Mouse (Mus musculus) kidney, embryonic 16.5 days (tissue): Measurements from ENCODE around the gene Slc26a1. TPM values are rescaled to one million over a fixed set of nuclear protein-coding genes. Genes with fewer than 3 reads are reported as not detected.

Source experiments
- ATAC-seq: fragments of 200-750 bp; cut with Nextera tagmentation; 2 replicates; pipeline ENCODE4 v1.8.0; 2017; ENCODE audit warnings: moderate TSS enrichment; ENCODE audit not compliant: low FRiP score, low TSS enrichment
- H3K27ac ChIP-seq: fragments of 300-500 bp; sonication (generic); 2 replicates; pipeline ENCODE4 v1.5.1; 2014; ENCODE audit warnings: low read length
- H3K27me3 ChIP-seq: fragments of 300-500 bp; sonication (generic); 2 replicates; pipeline ENCODE4 v1.6.1; 2014; ENCODE audit warnings: low read length, control low read depth, mixed read lengths; ENCODE audit not compliant: insufficient read depth
- H3K36me3 ChIP-seq: fragments of 300-500 bp; sonication (generic); 2 replicates; pipeline ENCODE4 v1.6.1; 2014; ENCODE audit warnings: low read length, control low read depth, mixed read lengths; ENCODE audit not compliant: insufficient read depth
- H3K4me1 ChIP-seq: fragments of 300-500 bp; sonication (generic); 2 replicates; pipeline ENCODE4 v1.6.1; 2014; ENCODE audit warnings: low read length, control low read depth, mixed read lengths; ENCODE audit not compliant: insufficient read depth
- H3K4me2 ChIP-seq: fragments of 300-500 bp; sonication (generic); replicated peaks from 2 replicates; pipeline ENCODE4 v1.6.1; 2014; ENCODE audit warnings: low read depth, low read length
- H3K4me3 ChIP-seq: fragments of 300-500 bp; sonication (generic); 2 replicates; pipeline ENCODE4 v1.5.1; 2014; ENCODE audit warnings: mild to moderate bottlenecking, low read length
- H3K9ac ChIP-seq: fragments of 300-500 bp; sonication (generic); replicated peaks from 2 replicates; pipeline ENCODE4 v1.6.1; 2014; ENCODE audit warnings: low read length
- H3K9me3 ChIP-seq: fragments of 300-500 bp; sonication (generic); 2 replicates; pipeline ENCODE4 v1.6.1; 2016; ENCODE audit warnings: low read length, control low read depth
- WGBS: fragments of 180-500 bp; shearing (Covaris S2); extraction: QIAGEN DNeasy Blood & Tissue Kit; methylation state at CpG from one replicate; pipeline ENCODE4 v1.1.7; 2014; 5-methylcytosine and 5-hydroxymethylcytosine counted together
- polyA plus RNA-seq: library from polyadenylated mRNA; unstranded; fragments of >200 nt; fragmentation: Nextera tagmentation; extraction: Ambion mirVana; gene quantifications from 2 replicates; pipeline ENCODE4 v1.2.1, GENCODE M21; 2015

The Slc26a1 gene
- polyA plus RNA-seq, 1 experiment from 2014 or later = 9.8 TPM

DNA sequence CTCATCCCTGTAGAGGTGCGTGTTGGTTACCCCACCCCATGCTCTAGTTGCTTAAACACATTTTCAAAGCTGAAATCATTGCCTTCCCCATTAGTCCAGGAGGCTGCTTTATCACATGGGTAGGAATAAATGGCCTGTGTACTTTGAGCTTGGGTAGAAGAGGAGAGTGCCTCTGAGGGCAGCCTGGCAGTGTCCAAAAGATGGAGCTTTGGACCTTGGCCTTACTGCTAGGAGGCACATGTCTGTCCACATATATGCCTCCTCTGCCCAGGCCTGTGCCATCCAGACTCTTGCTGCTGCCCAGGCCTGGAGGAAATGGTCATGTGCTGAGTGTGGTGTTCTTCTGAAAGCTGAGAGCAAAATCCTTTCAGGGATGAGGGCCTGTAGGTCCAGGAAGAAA lies 33.0 kb upstream of the Slc26a1 start:
- Histone ChIP-seq H3K4me1 (peaks cover 9% of the 10 kb centered on the region), H3K4me3 (no peak overlapping the region), H3K9me3 (no peaks in the 10 kb centered on the region), H3K4me2 (no peak overlapping the region), H3K27me3 (no peaks in the 10 kb centered on the region), H3K27ac (no peak overlapping the region), H3K9ac (no peak overlapping the region), H3K36me3 (peaks cover 27% of the 10 kb centered on the region)
- ATAC-seq = no peak
- WGBS = 92% methylated on average over 1 of the region's 1 CpGs

DNA sequence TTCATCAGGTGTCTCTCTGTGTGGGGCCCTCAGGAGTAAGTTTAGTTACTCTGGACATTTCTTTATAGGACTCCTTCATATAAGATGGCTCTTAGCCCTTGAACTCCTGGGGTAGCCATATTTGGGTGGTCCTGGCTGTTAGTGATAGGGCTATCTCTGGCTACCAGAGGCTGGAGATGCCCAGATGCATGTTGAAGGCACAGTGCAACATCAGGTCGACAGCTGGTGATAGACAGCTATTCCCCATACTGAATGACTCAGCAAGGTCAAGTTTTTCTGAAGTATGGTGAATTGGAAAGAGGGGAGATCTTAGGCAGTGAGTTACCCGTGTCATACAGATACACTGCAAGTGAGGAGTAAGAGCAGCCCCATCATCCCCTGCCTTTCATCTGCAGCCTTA lies 32.4 kb upstream of the Slc26a1 start:
- peaks cover 27% of the 10 kb centered on the region for H3K36me3 ChIP-seq
- H3K4me1 ChIP-seq = peaks cover 9% of the 10 kb centered on the region
- no peaks in the 10 kb centered on the region for H3K27me3 ChIP-seq
- no peak overlapping the region for H3K4me3 ChIP-seq
- ATAC-seq = no peak
- H3K4me2 ChIP-seq = no peak overlapping the region
- H3K9ac ChIP-seq = no peak overlapping the region
- no peak overlapping the region for H3K27ac ChIP-seq
- WGBS = 78% methylated on average over 2 of the region's 2 CpGs
- no peaks in the 10 kb centered on the region for H3K9me3 ChIP-seq

DNA sequence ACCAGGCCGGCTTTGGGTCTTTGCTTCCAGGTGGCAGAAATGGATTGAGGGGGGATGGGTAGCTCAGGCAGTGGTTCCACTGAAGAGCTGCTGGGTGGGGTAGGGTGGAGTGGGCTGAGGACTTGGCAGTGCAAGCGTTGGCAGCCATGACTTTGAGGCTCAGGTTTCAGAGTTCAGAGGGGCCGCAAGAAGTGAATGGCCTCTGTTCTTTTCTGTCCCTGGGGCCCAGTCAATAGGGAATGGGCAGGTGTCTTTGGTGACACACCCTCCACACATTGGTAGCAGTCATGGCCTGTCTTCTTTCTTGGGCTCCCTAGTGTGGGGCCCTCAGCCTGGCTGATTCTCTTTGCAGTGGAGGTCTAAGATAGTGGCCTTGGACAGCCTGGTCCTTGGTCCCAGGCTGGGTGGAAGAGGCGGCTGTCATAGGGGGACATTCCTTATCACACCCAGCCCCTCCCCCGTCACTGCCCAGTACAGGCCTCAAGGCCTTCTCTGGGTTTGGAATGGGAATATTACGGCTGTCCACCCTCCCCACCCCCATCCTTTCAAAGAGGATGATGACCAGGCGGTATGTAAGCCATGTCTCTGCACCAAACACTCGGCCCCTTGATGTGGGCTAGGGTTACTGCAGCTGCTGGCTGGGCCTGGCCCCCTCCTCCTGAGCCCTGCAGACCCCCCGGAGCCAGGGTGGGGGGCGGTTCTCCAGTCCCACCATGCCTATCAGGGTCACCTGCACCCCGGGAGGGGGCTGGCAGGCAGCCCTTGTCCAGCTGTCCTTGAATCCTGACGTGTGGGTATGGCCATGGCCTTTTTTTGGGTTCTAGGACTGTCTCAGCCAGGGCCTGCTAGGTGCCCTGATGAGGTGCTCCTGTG lies 28.6 kb upstream of the Slc26a1 start:
- WGBS = 60% methylated on average over 12 of the region's 12 CpGs
- ATAC-seq = no peak; the same call in 1 of the 2 replicates
- Histone ChIP-seq H3K9me3 (no peaks in the 10 kb centered on the region), H3K4me1 (peaks cover 38% of the 10 kb centered on the region), H3K4me3 (no peak overlapping the region), H3K27ac (no peak overlapping the region), H3K36me3 (peaks cover 27% of the 10 kb centered on the region), H3K9ac (no peak overlapping the region), H3K4me2 (no peak overlapping the region), H3K27me3 (no peaks in the 10 kb centered on the region)

DNA sequence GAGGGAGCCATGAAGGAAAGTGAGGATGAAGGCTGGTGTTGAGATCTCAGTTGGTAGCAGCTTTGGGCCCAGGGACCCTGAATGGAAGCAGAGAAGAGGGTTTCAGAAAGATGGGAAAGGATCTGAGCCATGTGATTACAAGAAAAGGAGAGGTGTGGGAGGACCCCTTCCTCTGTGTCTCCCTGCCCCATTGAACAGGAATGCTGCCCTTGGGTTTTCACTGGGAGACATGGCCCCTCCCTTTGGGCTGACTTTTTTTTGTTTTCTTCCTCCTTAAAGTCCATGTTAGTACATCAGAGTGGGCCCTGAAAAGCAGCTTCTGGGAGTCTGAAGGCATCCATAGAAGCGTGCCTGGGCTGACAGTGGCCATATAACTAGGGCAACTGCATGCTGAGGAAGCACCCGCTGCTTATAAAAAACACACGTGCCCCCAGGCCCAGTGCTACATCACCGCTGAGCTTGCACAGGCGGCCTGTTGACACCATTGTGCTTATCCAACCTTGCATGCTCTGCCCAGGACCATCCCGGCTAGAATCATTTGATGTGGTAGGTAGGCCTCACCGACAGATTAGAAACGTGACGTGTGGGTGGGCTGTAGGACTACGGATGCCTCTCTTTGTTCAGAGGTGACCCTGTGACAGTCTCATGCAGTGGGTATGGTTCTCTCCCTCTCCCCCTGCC lies 26.1 kb upstream of the Slc26a1 start:
- H3K27ac ChIP-seq = peak overlapping the region; percentile 74
- no peak overlapping the region for H3K9ac ChIP-seq
- H3K36me3 ChIP-seq = peaks cover 20% of the 10 kb centered on the region
- no peaks in the 10 kb centered on the region for H3K9me3 ChIP-seq
- H3K27me3 ChIP-seq = no peaks in the 10 kb centered on the region
- peaks cover 52% of the 10 kb centered on the region for H3K4me1 ChIP-seq
- H3K4me2 ChIP-seq = no peak overlapping the region
- no peak overlapping the region for H3K4me3 ChIP-seq
- WGBS = 38% methylated on average over 10 of the region's 10 CpGs
- peak; percentile 54 for ATAC-seq

DNA sequence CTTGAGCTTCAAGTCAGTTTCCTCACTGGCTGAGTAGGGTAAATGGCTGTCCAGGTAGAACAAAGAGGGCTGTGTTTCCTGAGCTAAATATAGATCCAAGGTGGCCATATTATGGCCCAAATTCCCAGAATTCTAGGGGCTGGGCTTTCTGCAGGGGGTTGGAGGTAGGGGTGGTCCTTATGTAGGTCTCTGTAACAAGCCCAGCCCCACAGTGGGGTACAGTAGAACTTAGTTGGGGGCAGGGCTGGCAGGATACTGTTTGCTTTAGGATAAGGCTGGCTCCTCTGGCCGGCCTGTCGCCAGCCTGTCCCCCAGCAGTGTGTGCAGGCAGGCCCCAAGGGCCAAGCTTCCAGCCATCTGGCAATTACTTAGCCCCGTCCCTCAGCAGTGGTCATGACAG lies 25.0 kb upstream of the Slc26a1 start:
- H3K4me1 ChIP-seq = peaks cover 63% of the 10 kb centered on the region
- H3K4me2 ChIP-seq = no peak overlapping the region
- no peak overlapping the region for H3K4me3 ChIP-seq
- H3K9ac ChIP-seq = 0 out of 2 replicates have a peak overlapping the region, but pooled peaks have one; percentile 42
- peaks cover 12% of the 10 kb centered on the region for H3K36me3 ChIP-seq
- H3K27me3 ChIP-seq = no peaks in the 10 kb centered on the region
- 18% methylated on average over 3 of the region's 3 CpGs for WGBS
- H3K27ac ChIP-seq = peak overlapping the region; percentile 74
- ATAC-seq = no peak
- no peaks in the 10 kb centered on the region for H3K9me3 ChIP-seq

DNA sequence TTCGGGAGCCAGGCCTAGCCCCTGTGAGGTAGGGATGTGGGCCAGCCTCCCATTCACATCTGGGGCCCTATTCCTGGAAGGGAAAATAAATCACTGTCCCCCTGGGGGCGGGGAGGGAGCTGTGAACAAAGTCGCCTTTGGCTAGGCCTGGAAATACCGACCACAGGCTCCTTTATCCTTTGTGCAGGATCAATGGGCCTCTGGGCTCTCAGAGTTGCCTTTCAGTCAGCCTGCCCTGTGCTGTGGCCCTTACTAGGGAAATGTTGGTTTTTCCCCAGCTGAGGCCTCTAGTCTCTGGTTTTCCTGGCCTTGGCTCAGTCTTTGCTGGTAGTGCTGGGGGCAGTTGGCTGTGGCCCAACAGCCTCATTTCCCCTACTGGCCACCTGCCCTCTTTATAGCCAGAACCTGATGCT lies 22.0 kb upstream of the Slc26a1 start:
- 20% methylated on average over 4 of the region's 4 CpGs for WGBS
- Histone ChIP-seq H3K9ac (0 out of 2 replicates have a peak overlapping the region, but pooled peaks have one; percentile 15), H3K4me3 (no peak overlapping the region), H3K4me2 (no peak overlapping the region), H3K27me3 (no peaks in the 10 kb centered on the region), H3K4me1 (peaks cover 72% of the 10 kb centered on the region), H3K27ac (no peak overlapping the region), H3K9me3 (no peaks in the 10 kb centered on the region), H3K36me3 (0 out of 2 replicates have a peak, but pooled peaks cover 3% of the 10 kb centered on the region)
- no peak for ATAC-seq

DNA sequence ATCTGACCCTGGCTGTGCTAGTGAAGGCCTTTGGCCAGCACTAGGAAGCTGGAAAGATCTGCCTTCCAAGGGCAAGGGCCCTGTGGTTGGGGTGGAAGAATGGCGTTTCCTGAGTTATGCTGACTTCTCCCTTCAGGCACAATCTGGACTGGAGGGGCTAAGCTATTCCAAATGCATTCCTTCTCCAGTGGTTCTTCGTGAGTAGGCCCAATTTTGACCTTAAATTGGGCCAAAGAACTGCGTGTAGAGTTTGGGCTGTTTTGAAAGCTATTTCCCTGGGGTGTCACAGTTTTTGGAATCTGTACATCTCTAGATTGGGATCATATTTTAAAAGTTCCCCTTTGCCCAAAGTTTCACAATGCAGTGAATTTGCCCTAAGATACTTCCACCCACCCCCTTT lies 21.2 kb upstream of the Slc26a1 start:
- 66% methylated on average over 3 of the region's 3 CpGs for WGBS

DNA sequence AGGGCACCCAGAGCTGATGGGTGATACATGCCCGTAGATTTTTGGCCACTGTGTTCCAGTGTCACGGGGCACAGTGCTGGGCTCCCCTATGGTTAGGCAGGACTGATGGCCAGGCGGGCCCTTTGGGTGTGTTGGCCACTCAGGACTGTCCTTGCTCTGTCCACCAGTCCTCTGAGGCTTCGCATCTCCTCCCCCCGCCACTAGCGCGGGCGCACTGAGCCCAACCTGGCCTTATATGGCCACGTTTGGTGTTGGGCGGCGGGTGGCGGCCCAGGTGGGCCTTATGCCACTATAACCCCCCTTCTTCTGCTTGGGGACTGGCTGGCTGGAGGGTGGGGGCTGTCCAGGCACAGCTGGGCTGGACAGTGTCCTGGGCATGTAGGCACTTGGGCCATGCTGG lies 20.5 kb upstream of the Slc26a1 start:
- WGBS = 92% methylated on average over 12 of the region's 12 CpGs
- peaks cover 64% of the 10 kb centered on the region for H3K4me1 ChIP-seq
- H3K27me3 ChIP-seq = no peaks in the 10 kb centered on the region

More for the DNA sequence above, 21.2 kb upstream of the Slc26a1 start:
- no peak overlapping the region for H3K4me3 ChIP-seq
- H3K4me2 ChIP-seq = no peak overlapping the region
- no peak for ATAC-seq
- H3K36me3 ChIP-seq = 0 out of 2 replicates have a peak, but pooled peaks cover 3% of the 10 kb centered on the region
- H3K4me1 ChIP-seq = peaks cover 71% of the 10 kb centered on the region
- H3K27ac ChIP-seq = no peak overlapping the region
- H3K9ac ChIP-seq = no peak overlapping the region
- H3K27me3 ChIP-seq = no peaks in the 10 kb centered on the region
- H3K9me3 ChIP-seq = no peaks in the 10 kb centered on the region

DNA sequence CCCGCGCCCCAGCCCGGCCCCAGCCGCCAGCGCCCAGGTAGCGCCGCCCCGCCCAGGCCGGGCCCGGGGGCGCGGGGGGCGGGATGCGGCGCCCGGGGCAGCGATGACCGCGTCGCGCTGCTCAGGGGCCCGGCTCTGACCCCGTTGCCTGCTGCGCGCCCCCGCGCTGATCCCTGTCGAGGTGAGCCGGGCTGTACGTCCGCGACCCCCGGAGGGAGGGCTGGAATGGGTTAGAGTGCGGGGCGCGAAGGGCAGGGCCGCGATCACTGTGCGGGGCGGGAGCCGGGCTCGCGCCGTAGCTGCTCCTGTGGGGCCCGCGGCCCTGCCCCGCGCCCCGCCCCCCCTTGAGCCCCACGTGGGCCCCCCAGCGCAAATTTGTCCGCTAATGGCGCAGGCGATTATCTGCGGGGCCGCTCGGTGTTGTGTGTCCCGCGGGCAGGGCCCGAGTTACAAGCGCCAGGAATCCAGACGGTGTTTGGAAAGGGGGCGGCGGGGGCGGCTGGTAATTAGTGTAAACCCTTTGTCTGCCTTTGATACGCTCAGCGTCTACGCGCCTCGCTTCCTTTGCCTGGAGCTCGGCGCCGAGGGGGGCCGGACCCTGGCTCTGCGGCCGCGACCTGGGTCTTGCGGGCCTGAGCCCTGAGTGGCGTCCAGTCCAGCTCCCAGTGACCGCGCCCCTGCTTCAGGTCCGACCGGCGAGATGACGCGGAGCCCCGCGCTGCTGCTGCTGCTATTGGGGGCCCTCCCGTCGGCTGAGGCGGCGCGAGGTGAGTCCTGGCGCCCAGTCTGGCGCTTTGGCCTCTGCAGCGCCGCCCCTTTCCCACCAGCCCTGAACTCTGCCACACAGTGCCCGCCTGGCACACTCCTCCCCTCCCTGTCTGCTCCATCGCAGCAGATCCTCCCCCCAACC lies 19.2 kb upstream of the Slc26a1 start:
- peak overlapping the region; percentile 88 for H3K4me3 ChIP-seq
- under 1% methylated on average over 74 of the region's 99 CpGs for WGBS
- peak overlapping the region; percentile 81 for H3K4me2 ChIP-seq
- peaks cover 52% of the 10 kb centered on the region for H3K4me1 ChIP-seq
- no peaks in the 10 kb centered on the region for H3K27me3 ChIP-seq
- H3K36me3 ChIP-seq = 0 out of 2 replicates have a peak, but pooled peaks cover 3% of the 10 kb centered on the region
- H3K27ac ChIP-seq = peak overlapping the region; percentile 60
- H3K9ac ChIP-seq = peak overlapping the region; percentile 94
- H3K9me3 ChIP-seq = no peaks in the 10 kb centered on the region
- ATAC-seq = peak; percentile 50

More for the DNA sequence above, 20.5 kb upstream of the Slc26a1 start:
- H3K4me3 ChIP-seq = no peak overlapping the region
- no peak; the same call in 1 of the 2 replicates for ATAC-seq
- H3K4me2 ChIP-seq = no peak overlapping the region
- no peaks in the 10 kb centered on the region for H3K9me3 ChIP-seq
- H3K9ac ChIP-seq = no peak overlapping the region
- 0 out of 2 replicates have a peak, but pooled peaks cover 3% of the 10 kb centered on the region for H3K36me3 ChIP-seq
- no peak overlapping the region for H3K27ac ChIP-seq
